Mouse (Mus musculus) midbrain, embryonic 11.5 days (tissue): ENCODE measurements around the gene Adora2a. TPM values are rescaled to one million over a fixed set of nuclear protein-coding genes. Genes with fewer than 3 reads are reported as not detected.
"Not testable (repeated sequence)": the region's sequence is repeated elsewhere in the genome, so short reads cannot be mapped to it uniquely, and the experiment has no call there.

Source experiments
- ATAC-seq: fragments of 200-750 bp; cut with Nextera tagmentation; 2 replicates; pipeline ENCODE4 v1.8.0; 2017; ENCODE audit warnings: moderate TSS enrichment, moderate library complexity; ENCODE audit not compliant: low FRiP score
- DNase-seq: peaks from one replicate; pipeline ENCODE4 v3.0.0; 2015; ENCODE audit warnings: low spot score; ENCODE audit errors: missing footprints
- H3K27ac ChIP-seq: fragments of 300-500 bp; sonication (generic); 2 replicates; pipeline ENCODE4 v1.5.1; 2014; ENCODE audit warnings: low read depth, low read length
- H3K27me3 ChIP-seq: fragments of 300-500 bp; sonication (generic); 2 replicates; pipeline ENCODE4 v1.6.1; 2014; ENCODE audit warnings: mild to moderate bottlenecking, low read length, moderate library complexity, mixed read lengths; ENCODE audit not compliant: control insufficient read depth, insufficient read depth
- H3K36me3 ChIP-seq: fragments of 300-500 bp; sonication (generic); 2 replicates; pipeline ENCODE4 v1.6.1; 2014; ENCODE audit warnings: mild to moderate bottlenecking, low read length, moderate library complexity, mixed read lengths; ENCODE audit not compliant: control insufficient read depth, insufficient read depth
- H3K4me1 ChIP-seq: fragments of 300-500 bp; sonication (generic); 2 replicates; pipeline ENCODE4 v1.6.1; 2014; ENCODE audit warnings: low read length; ENCODE audit not compliant: control insufficient read depth, insufficient read depth
- H3K4me2 ChIP-seq: fragments of 300-500 bp; sonication (generic); 2 replicates; pipeline ENCODE4 v1.6.1; 2014; ENCODE audit warnings: mild to moderate bottlenecking, moderate library complexity
- H3K4me3 ChIP-seq: fragments of 300-500 bp; sonication (generic); 2 replicates; pipeline ENCODE4 v1.5.1; 2014; ENCODE audit warnings: low read depth, low read length
- H3K9ac ChIP-seq: fragments of 300-500 bp; sonication (generic); 2 replicates; pipeline ENCODE4 v1.6.1; 2014; ENCODE audit warnings: low read length
- H3K9me3 ChIP-seq: fragments of 300-500 bp; sonication (generic); 2 replicates; pipeline ENCODE4 v1.6.1; 2016; ENCODE audit warnings: low read length; ENCODE audit not compliant: control insufficient read depth
- whole genome bisulfite sequencing: fragments of 180-500 bp; shearing (Covaris S2); extraction: QIAGEN DNeasy Blood & Tissue Kit; methylation state at CpG from one replicate; pipeline ENCODE4 v1.1.7; 2014; 5-methylcytosine and 5-hydroxymethylcytosine counted together
- polyA plus RNA-seq: library from polyadenylated mRNA; unstranded; fragments of >200 nt; fragmentation: Nextera tagmentation; extraction: Ambion mirVana; gene quantifications from 2 replicates; pipeline ENCODE4 v1.2.1, GENCODE M21; 2014

Gene Adora2a
- polyA plus RNA-seq, 1 experiment from 2014 or later, result 2.8 TPM

DNA sequence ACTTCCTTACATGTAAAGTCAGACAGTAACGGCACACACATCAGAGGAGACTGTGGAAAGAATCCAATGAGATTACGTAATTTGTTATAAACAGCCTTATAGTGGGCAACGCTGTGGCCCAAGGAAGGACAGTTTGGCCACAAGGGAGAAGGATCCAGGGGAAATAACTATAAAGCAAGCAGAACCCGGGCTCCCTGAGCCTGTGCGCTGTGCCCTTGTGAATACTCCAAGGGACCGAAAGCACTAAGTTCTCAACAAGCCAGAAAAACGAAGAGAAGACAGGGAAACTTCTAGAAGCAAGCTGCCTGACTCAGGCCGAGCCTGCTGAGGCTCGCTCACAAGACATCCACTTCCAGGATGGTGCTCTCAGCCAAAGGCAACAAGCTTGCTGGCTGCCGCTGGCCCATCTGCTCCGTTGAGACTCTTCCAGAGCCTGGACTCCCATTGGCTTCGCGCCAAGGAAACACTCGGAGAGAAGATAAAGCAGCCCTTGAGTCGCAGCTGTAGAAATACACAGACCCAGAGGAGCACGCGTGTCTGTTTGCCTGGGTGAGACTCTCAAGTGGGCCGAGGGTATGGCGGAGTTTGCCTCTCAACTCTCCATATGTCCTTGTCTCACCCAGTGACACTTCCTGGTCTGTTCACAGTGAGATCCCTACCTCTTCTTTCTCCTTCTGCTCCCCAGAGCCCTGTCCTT is 57.1 kb downstream of the Adora2a start:
- H3K4me2 ChIP-seq, H3K27me3 ChIP-seq, H3K9me3 ChIP-seq, H3K9ac ChIP-seq, H3K27ac ChIP-seq, H3K36me3 ChIP-seq, H3K4me1 ChIP-seq, ATAC-seq, H3K4me3 ChIP-seq: not testable (repeated sequence)
- 84% methylated on average over 12 of the region's 19 CpGs for WGBS
- DNase-seq, result peak; percentile 41

DNA sequence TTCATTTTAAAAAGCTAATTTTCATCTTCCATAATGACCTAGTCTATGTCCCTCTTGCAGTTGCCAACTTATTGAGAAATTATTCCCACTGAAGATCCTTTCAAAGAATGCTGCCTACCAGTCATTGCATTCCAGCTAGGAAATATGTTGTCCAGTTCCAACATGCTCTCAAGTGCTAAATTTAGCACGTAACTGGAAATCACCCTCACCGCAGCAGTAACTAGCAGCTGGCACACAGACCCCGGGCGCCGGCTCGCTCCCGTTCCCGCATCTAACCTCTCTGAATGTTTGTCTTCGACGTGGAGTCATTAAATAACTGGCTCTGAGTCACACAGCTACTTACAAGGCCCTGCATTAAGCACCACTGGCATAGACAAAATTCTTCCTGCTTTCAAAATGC is 62.0 kb downstream of the Adora2a start:
- Histone ChIP-seq H3K27me3 (no peaks in the 10 kb centered on the region), H3K4me1 (no peaks in the 10 kb centered on the region), H3K9ac (no peak overlapping the region), H3K4me3 (no peak overlapping the region), H3K9me3 (no peaks in the 10 kb centered on the region), H3K36me3 (no peaks in the 10 kb centered on the region), H3K4me2 (no peak overlapping the region), H3K27ac (no peak overlapping the region)
- no peak for ATAC-seq
- DNase-seq, result no peak
- 95% methylated on average over 10 of the region's 10 CpGs for WGBS

Other genes starting within 250 kb of the Adora2a start
- 22.8 and 23.2 TPM in 2 replicates for gene Specc1l, start 104.8 kb upstream of the Adora2a start, polyA plus RNA-seq
- gene Upb1, start 84.2 kb downstream of the Adora2a start, polyA plus RNA-seq, result not detected in 2 replicates
- 199 and 208 TPM in 2 replicates for gene Snrpd3, start 200.7 kb downstream of the Adora2a start, polyA plus RNA-seq
- 27.8 and 36.0 TPM in 2 replicates for gene Gucd1, start 201.1 kb downstream of the Adora2a start, polyA plus RNA-seq
- 3.3 and 4.1 TPM in 2 replicates for gene Lrrc75b, start 243.5 kb downstream of the Adora2a start, polyA plus RNA-seq
- gene Ggt1, start 244.7 kb downstream of the Adora2a start, polyA plus RNA-seq, result 1.5 and 2.1 TPM in 2 replicates